Mouse (Mus musculus): ENCODE measurements around the gene Acot8. TPM values are rescaled to one million over a fixed set of nuclear protein-coding genes. Genes with fewer than 3 reads are reported as not detected.

The Acot8 gene
- polyA plus RNA-seq, 1 experiment from 2014 or later = 17.8 TPM

GRCm38 (mm10) chr2:164769258-164770037, 35.2 kb downstream of the Acot8 start, which contains the start of gene Ube2c:
Gene Ube2c (plus strand): TSS chr2:164769898.
- H3K4me1 ChIP-seq (ENCODE audit: insufficient read depth) = peaks cover 6% of the 10 kb centered on the region; the same call in 1 of the 2 replicates
- no peaks in the 10 kb centered on the region for H3K9me3 ChIP-seq (ENCODE audit: low read depth, low read length)
- H3K4me2 ChIP-seq = peak within 1 kb of the TSS; percentile 64
- peak within 1 kb of the TSS; percentile 87 for H3K9ac ChIP-seq
- peak; percentile 64 for TF ChIP-seq CTCF (IDR thresholded peaks at IDR 0.05; ENCODE audit: low read depth)
- peak within 1 kb of the TSS; percentile 81 for H3K27ac ChIP-seq (ENCODE audit: low read depth)
- 2% methylated on average over 53 of the region's 53 CpGs for WGBS
- H3K27me3 ChIP-seq (ENCODE audit: insufficient read depth, low read length) = no peaks in the 10 kb centered on the region
- peak within 1 kb of the TSS; percentile 98 for H3K4me3 ChIP-seq (ENCODE audit: low read depth, low read length)
- ATAC-seq (ENCODE audit: insufficient read depth) (peak; percentile 99), DNase-seq (peak; percentile 100)
- H3K36me3 ChIP-seq (ENCODE audit: insufficient read depth) = peaks cover 69% of the 10 kb centered on the region

GRCm38 (mm10) chr2:164767812-164768540, 36.7 kb downstream of the Acot8 start:
- peaks cover 6% of the 10 kb centered on the region; the same call in 1 of the 2 replicates for H3K4me1 ChIP-seq (ENCODE audit: insufficient read depth)
- H3K36me3 ChIP-seq (ENCODE audit: insufficient read depth) = peaks cover 68% of the 10 kb centered on the region
- no peak overlapping the region for H3K9ac ChIP-seq
- no peaks in the 10 kb centered on the region for H3K9me3 ChIP-seq (ENCODE audit: low read depth, low read length)
- H3K27ac ChIP-seq (ENCODE audit: low read depth) = peak overlapping the region; percentile 8; the same call in 1 of the 2 replicates
- H3K4me2 ChIP-seq = no peak overlapping the region
- TF ChIP-seq CTCF (IDR thresholded peaks at IDR 0.05; ENCODE audit: low read depth) = no peak
- no peaks in the 10 kb centered on the region for H3K27me3 ChIP-seq (ENCODE audit: insufficient read depth, low read length)
- ATAC-seq (ENCODE audit: insufficient read depth) (no peak), DNase-seq (no peak)
- WGBS = 90% methylated on average over 15 of the region's 15 CpGs
- no peak overlapping the region for H3K4me3 ChIP-seq (ENCODE audit: low read depth, low read length)

GRCm38 (mm10) chr2:164765841-164766240, 38.8 kb downstream of the Acot8 start:
- 72% methylated on average over 3 of the region's 3 CpGs for WGBS

GRCm38 (mm10) chr2:164762593-164762992, 42.1 kb downstream of the Acot8 start:
- ATAC-seq (ENCODE audit: insufficient read depth) (no peak), DNase-seq (no peak)
- H3K27ac ChIP-seq (ENCODE audit: low read depth) = no peak overlapping the region
- TF ChIP-seq CTCF (IDR thresholded peaks at IDR 0.05; ENCODE audit: low read depth) = no peak
- no peak overlapping the region for H3K4me2 ChIP-seq
- 81% methylated on average over 7 of the region's 7 CpGs for WGBS
- H3K9me3 ChIP-seq (ENCODE audit: low read depth, low read length) = no peaks in the 10 kb centered on the region
- H3K4me1 ChIP-seq (ENCODE audit: insufficient read depth) = no peaks in the 10 kb centered on the region
- H3K36me3 ChIP-seq (ENCODE audit: insufficient read depth) = peaks cover 88% of the 10 kb centered on the region
- no peak overlapping the region for H3K4me3 ChIP-seq (ENCODE audit: low read depth, low read length)
- no peak overlapping the region for H3K9ac ChIP-seq
- no peaks in the 10 kb centered on the region for H3K27me3 ChIP-seq (ENCODE audit: insufficient read depth, low read length)

More at GRCm38 (mm10) chr2:164765841-164766240, 38.8 kb downstream of the Acot8 start:
- no peaks in the 10 kb centered on the region for H3K9me3 ChIP-seq (ENCODE audit: low read depth, low read length)
- ATAC-seq (ENCODE audit: insufficient read depth) (no peak), DNase-seq (no peak)
- H3K4me2 ChIP-seq = no peak overlapping the region
- H3K9ac ChIP-seq = no peak overlapping the region
- H3K27me3 ChIP-seq (ENCODE audit: insufficient read depth, low read length) = no peaks in the 10 kb centered on the region
- H3K4me1 ChIP-seq (ENCODE audit: insufficient read depth) = no peaks in the 10 kb centered on the region
- peaks cover 66% of the 10 kb centered on the region for H3K36me3 ChIP-seq (ENCODE audit: insufficient read depth)
- H3K4me3 ChIP-seq (ENCODE audit: low read depth, low read length) = no peak overlapping the region
- no peak overlapping the region for H3K27ac ChIP-seq (ENCODE audit: low read depth)
- TF ChIP-seq CTCF (IDR thresholded peaks at IDR 0.05; ENCODE audit: low read depth) = no peak

GRCm38 (mm10) chr2:164761971-164762370, 42.7 kb downstream of the Acot8 start:
- no peak for ATAC-seq (ENCODE audit: insufficient read depth)
- 95% methylated on average over 4 of the region's 4 CpGs for WGBS
- Histone ChIP-seq H3K27me3 (ENCODE audit: insufficient read depth, low read length) (no peaks in the 10 kb centered on the region), H3K4me1 (ENCODE audit: insufficient read depth) (no peaks in the 10 kb centered on the region), H3K4me2 (no peak overlapping the region), H3K27ac (ENCODE audit: low read depth) (no peak overlapping the region), H3K9ac (no peak overlapping the region), H3K4me3 (ENCODE audit: low read depth, low read length) (no peak overlapping the region), H3K36me3 (ENCODE audit: insufficient read depth) (peaks cover 88% of the 10 kb centered on the region), H3K9me3 (ENCODE audit: low read depth, low read length) (no peaks in the 10 kb centered on the region)
- TF ChIP-seq CTCF (IDR thresholded peaks at IDR 0.05; ENCODE audit: low read depth) = no peak
- DNase-seq = no peak

GRCm38 (mm10) chr2:164761502-164761901, 43.2 kb downstream of the Acot8 start:
- H3K36me3 ChIP-seq (ENCODE audit: insufficient read depth) = peaks cover 88% of the 10 kb centered on the region
- no peak for TF ChIP-seq CTCF (IDR thresholded peaks at IDR 0.05; ENCODE audit: low read depth)
- no peaks in the 10 kb centered on the region for H3K4me1 ChIP-seq (ENCODE audit: insufficient read depth)
- no peak overlapping the region for H3K4me2 ChIP-seq
- ATAC-seq (ENCODE audit: insufficient read depth) = no peak
- H3K9me3 ChIP-seq (ENCODE audit: low read depth, low read length) = no peaks in the 10 kb centered on the region
- DNase-seq = no peak
- H3K27ac ChIP-seq (ENCODE audit: low read depth) = no peak overlapping the region
- H3K27me3 ChIP-seq (ENCODE audit: insufficient read depth, low read length) = no peaks in the 10 kb centered on the region
- H3K9ac ChIP-seq = no peak overlapping the region
- 80% methylated on average over 2 of the region's 2 CpGs for WGBS
- H3K4me3 ChIP-seq (ENCODE audit: low read depth, low read length) = no peak overlapping the region

All from lung, embryonic 14.5 days (tissue).